Mouse (Mus musculus) heart, adult 2 months (tissue): ENCODE measurements around the gene Apon. TPM values are rescaled to one million over a fixed set of nuclear protein-coding genes. Genes with fewer than 3 reads are reported as not detected.
"Not testable (repeated sequence)": the region's sequence is repeated elsewhere in the genome, so short reads cannot be mapped to it uniquely, and the experiment has no call there.

Experiments
- DNase-seq, 2 experiments: peaks; one replicate each; pipeline ENCODE4 v3.0.0; 2021
- H3K27ac ChIP-seq: fragments of 200-600 bp; 2 replicates; pipeline ENCODE4 v1.8.1; 2022
- H3K27me3 ChIP-seq: fragments of 200-500 bp; 2 replicates; pipeline ENCODE4 v1.6.1; 2012; ENCODE audit warnings: mild to moderate bottlenecking, low read length, inconsistent platforms, mixed read lengths; ENCODE audit not compliant: control insufficient read depth, insufficient read depth
- H3K36me3 ChIP-seq: fragments of 200-500 bp; 2 replicates; pipeline ENCODE4 v1.6.1; 2012; ENCODE audit warnings: low read length, inconsistent platforms; ENCODE audit not compliant: control insufficient read depth, insufficient read depth
- H3K4me1 ChIP-seq: fragments of 200-500 bp; 2 replicates; pipeline ENCODE4 v1.6.1; 2011; ENCODE audit warnings: low read length; ENCODE audit not compliant: control insufficient read depth, insufficient read depth
- H3K4me3 ChIP-seq: fragments of 200-600 bp; 2 replicates; pipeline ENCODE4 v1.8.1; 2022
- H3K79me2 ChIP-seq: fragments of 200-500 bp; replicated peaks from 2 replicates; pipeline ENCODE4 v1.6.1; 2012; ENCODE audit warnings: mild to moderate bottlenecking, inconsistent platforms, low read length, moderate library complexity, mixed read lengths; ENCODE audit not compliant: control insufficient read depth, insufficient read depth
- H3K9ac ChIP-seq: fragments of 200-500 bp; 2 replicates; pipeline ENCODE4 v1.6.1; 2012; ENCODE audit warnings: low read depth, mild to moderate bottlenecking, control low read depth, inconsistent platforms, low read length, mixed read lengths
- CTCF ChIP-seq: fragments of 200-600 bp; IDR thresholded peaks from 2 replicates; pipeline ENCODE4 v1.8.1; 2022; ENCODE audit warnings: antibody characterized with exemption, mild to moderate bottlenecking, moderate library complexity
- EP300 ChIP-seq: fragments of 200-500 bp; IDR thresholded peaks from 2 replicates; pipeline ENCODE4 v1.6.1; 2011; ENCODE audit warnings: low read depth, low read length, control low read depth; ENCODE audit not compliant: insufficient read depth
- POLR2A ChIP-seq: fragments of 200-500 bp; IDR thresholded peaks from 2 replicates; pipeline ENCODE4 v1.6.1; 2011; ENCODE audit warnings: mild to moderate bottlenecking, low read depth, low read length, control low read depth; ENCODE audit not compliant: insufficient read depth
- WGBS: fragments of 180-500 bp; shearing (Covaris S2); methylation state at CpG from one replicate; pipeline ENCODE4 v1.1.7; 2018; 5-methylcytosine and 5-hydroxymethylcytosine counted together
- intact Hi-C: fragments of 180-260 bp; cut with DNase I; formaldehyde crosslinking; loops from one replicate; pipeline ENCODE4 v1.15.1; 2025
- polyA plus RNA-seq: library from polyadenylated mRNA; depleted of rRNA; stranded (reverse); fragments of >200 nt; gene quantifications from 2 replicates; pipeline ENCODE4 v1.2.3, GENCODE M21; 2012
- total RNA-seq, 2 experiments: library from RNA; stranded (reverse); gene quantifications; 2 replicates each; pipeline ENCODE4 v1.2.3; 2021

The Apon gene
- total and polyA plus RNA-seq, 3 experiments, result not detected

DNA sequence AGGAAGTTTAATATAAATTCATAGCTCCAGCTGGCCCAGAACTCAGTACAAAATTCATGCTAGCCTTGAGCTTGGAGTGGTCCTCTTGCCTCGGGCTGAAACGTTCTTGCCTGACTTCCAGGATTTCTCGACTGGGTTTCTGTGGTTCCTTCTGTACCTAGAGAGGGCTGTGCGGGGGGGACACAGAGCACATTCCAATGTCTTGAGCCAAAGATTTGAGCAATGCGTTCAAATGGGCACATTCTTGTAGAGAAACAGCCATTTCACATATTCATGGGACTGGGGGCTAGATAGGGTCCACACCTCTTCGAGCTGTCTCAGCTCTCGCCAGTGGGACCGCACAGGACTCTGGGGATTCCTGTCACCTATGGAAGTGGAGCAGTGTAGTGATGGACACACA is 2.0 kb downstream of the Apon start:
- TF ChIP-seq CTCF (no peak), EP300 (no peak), POLR2A (no peak)
- intact Hi-C loops, result no loop called here
- Histone ChIP-seq H3K27me3 (no peaks in the 10 kb centered on the region), H3K4me1 (no peaks in the 10 kb centered on the region), H3K27ac (no peak overlapping the region), H3K36me3 (no peaks in the 10 kb centered on the region), H3K79me2 (no peaks in the 10 kb centered on the region), H3K9ac (no peak overlapping the region), H3K4me3 (no peak overlapping the region)
- DNase-seq, result no peak
- 82% methylated on average over 8 of the region's 8 CpGs for WGBS

DNA sequence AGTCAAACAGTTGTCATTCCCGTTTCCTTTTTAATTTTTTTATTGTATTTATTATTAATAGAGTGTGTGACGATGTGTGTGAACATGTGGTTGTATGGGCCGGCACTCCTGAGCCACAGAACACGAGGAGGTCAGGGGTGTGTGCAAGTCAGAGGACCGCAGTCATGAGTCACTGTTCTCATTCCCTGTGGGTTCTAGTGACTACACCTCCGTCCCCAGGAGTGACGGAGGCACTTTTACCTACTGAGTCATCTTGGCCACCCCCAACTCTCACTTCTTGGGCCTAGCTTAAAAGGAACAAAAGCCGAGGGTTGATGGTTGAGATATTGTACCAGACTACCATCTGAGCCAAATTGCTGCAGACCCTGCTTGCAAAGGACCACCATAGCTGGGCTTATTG is 2.4 kb downstream of the Apon start:
- WGBS, result 88% methylated on average over 8 of the region's 8 CpGs
- Histone ChIP-seq H3K79me2 (no peaks in the 10 kb centered on the region), H3K4me1 (no peaks in the 10 kb centered on the region), H3K27me3 (no peaks in the 10 kb centered on the region), H3K27ac (no peak overlapping the region), H3K36me3 (no peaks in the 10 kb centered on the region), H3K9ac (no peak overlapping the region), H3K4me3 (no peak overlapping the region)
- no peak for DNase-seq
- TF ChIP-seq EP300, result no peak
- no peak for TF ChIP-seq CTCF
- TF ChIP-seq POLR2A, result no peak
- intact Hi-C loops, result no loop called here

DNA sequence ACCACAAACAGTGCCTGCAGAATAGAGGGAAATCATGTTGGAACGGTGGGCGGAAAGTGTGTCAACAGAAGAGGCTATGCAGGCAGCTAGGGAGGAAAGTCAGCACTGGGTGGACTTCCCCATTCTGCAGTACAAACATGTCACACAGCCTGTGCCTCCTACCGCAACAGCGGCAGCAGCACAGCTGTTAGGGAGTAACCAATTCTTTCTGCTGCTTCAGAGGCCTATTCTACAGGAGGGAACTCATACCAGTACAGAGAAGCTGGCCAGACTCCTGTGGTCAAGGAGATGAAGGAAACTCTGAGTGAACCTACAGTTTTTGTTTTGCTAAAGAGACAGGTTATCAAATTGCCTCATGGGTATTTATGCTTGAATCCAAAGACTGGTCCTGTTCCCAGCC is 5.1 kb downstream of the Apon start:
- no peak for TF ChIP-seq POLR2A
- no peak for TF ChIP-seq CTCF
- TF ChIP-seq EP300, result no peak
- H3K4me3 ChIP-seq, result no peak overlapping the region
- H3K27ac ChIP-seq, result no peak overlapping the region
- no peaks in the 10 kb centered on the region for H3K36me3 ChIP-seq
- no peaks in the 10 kb centered on the region for H3K4me1 ChIP-seq
- H3K27me3 ChIP-seq, result no peaks in the 10 kb centered on the region
- intact Hi-C loops, result no loop called here
- no peaks in the 10 kb centered on the region for H3K79me2 ChIP-seq
- no peak overlapping the region for H3K9ac ChIP-seq
- DNase-seq, result peak in 1 of 2 experiments; percentile 45
- WGBS, result 56% methylated on average over 4 of the region's 4 CpGs

DNA sequence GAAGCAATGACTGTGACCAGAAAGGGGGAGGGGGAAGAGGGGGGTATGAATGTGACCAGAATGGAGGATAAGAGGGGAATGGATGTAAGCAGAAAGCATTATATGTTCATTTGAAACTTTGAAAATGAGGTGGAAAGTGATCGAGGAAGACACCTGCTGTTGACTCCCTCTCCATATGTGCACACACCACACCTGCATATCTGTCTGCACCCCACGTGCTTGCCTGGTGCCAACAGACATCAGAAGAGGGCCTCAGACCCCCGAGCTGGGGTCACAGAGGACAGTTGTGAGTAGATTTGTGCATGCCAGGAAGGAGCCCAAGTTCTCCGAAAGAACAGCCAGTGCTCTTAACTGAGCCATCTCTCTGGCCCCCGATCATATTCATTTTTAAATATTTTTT is 6.0 kb downstream of the Apon start:
- no peaks in the 10 kb centered on the region for H3K4me1 ChIP-seq
- no peak overlapping the region for H3K27ac ChIP-seq
- no peak for DNase-seq
- no peak overlapping the region for H3K9ac ChIP-seq
- H3K79me2 ChIP-seq, result no peaks in the 10 kb centered on the region
- no peak for TF ChIP-seq POLR2A
- TF ChIP-seq CTCF, result no peak
- no peak for TF ChIP-seq EP300
- intact Hi-C loops, result no loop called here
- H3K4me3 ChIP-seq, result no peak overlapping the region
- H3K27me3 ChIP-seq, result no peaks in the 10 kb centered on the region
- no peaks in the 10 kb centered on the region for H3K36me3 ChIP-seq
- WGBS, result 91% methylated on average over 5 of the region's 5 CpGs

DNA sequence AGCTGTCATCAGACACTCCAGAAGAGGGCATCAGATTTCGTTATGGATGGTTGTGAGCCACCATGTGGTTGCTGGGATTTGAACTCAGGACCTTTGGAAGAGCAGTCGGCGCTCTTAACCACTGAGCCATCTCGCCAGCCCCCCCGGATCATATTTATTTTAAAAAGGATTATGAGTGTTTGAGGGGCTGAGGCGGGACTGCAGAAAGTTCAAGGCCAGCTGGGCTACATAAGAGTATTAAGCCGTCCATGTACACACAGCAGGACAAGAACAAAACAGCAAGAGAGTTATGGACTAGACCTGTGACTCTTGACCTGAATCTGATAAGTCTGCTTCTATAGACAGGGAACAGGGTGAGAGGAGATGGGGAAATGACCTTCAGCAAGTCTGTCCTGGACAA is 6.5 kb downstream of the Apon start:
- intact Hi-C loops, H3K9ac ChIP-seq, DNase-seq: not testable (repeated sequence)

DNA sequence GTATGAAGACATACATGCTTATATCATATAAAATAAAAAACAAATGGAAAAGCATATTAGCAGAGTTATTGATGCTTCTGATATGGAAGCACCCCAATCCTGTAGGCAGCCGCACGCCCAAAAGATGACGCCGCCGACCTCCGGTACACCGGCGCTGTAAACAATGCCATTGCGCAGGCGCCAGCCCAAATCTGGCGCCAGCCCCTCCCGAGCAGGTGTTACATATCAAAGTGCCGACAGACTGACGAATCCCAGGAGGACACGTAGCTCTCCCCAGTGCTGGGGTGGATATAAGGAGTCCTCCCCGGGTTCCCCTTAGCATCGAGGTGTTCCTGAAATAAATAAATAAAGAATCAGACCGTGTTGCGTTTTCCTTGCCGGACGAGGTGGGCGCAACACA is 8.4 kb downstream of the Apon start:
- WGBS, result 64% methylated on average over 22 of the region's 22 CpGs
- Histone ChIP-seq H3K9ac (no peak overlapping the region), H3K79me2 (no peaks in the 10 kb centered on the region), H3K27me3 (no peaks in the 10 kb centered on the region), H3K4me1 (no peaks in the 10 kb centered on the region), H3K27ac (peak overlapping the region; percentile 36), H3K36me3 (no peaks in the 10 kb centered on the region), H3K4me3 (no peak overlapping the region; the same call in 1 of the 2 replicates)
- DNase-seq, result peak; percentile 41 to 63
- TF ChIP-seq EP300, result no peak
- TF ChIP-seq CTCF, result no peak
- TF ChIP-seq POLR2A, result 0 out of 2 replicates have a peak, but pooled peaks have one; percentile 34
- intact Hi-C loops, result no loop called here

More for the DNA sequence above, 6.5 kb downstream of the Apon start:
- not testable (repeated sequence) for H3K27me3 ChIP-seq, H3K79me2 ChIP-seq, H3K4me3 ChIP-seq, H3K4me1 ChIP-seq, H3K27ac ChIP-seq, H3K36me3 ChIP-seq
- WGBS, result 93% methylated on average over 7 of the region's 7 CpGs
